Mouse (Mus musculus): ENCODE results near the gene Fam174a. TPM values are rescaled to one million over a fixed set of nuclear protein-coding genes. Genes with fewer than 3 reads are reported as not detected.

The Fam174a gene
- 10 to 100 TPM; 37.6 to 39.1 TPM for total RNA-seq (2021)
- long read RNA-seq, experiment 1, transcript Fam174a-201 (3 exons, 2,112 nt) = major isoform, 108 of 110 reads
- long read RNA-seq, experiment 1, partial matches to known transcripts = 1 of 110 reads
- long read RNA-seq, experiment 1, other reads (novel, unspliced or antisense) = 1 of 110 reads
- long read RNA-seq, experiment 2, transcript Fam174a-201 (3 exons, 2,112 nt) = major isoform, 87 of 89 reads
- long read RNA-seq, experiment 2, partial matches to known transcripts = 0 of 89 reads
- long read RNA-seq, experiment 2, other reads (novel, unspliced or antisense) = 1 of 89 reads

GRCm38 (mm10) chr1:95313393-95314228 is at the start of gene Fam174a:
Gene Fam174a, plus strand, starts transcription at chr1:95313623.
- peak; percentile 95 for DNase-seq (ENCODE audit: low spot score)

- DNase-seq (ENCODE audit: low spot score) = no peak
These were observed 49.6 kb upstream of the Fam174a start for GRCm38 (mm10) chr1:95263843-95264242.

- DNase-seq (ENCODE audit: low spot score) = no peak
These were observed 45.3 kb upstream of the Fam174a start for GRCm38 (mm10) chr1:95267950-95268724.

GRCm38 (mm10) chr1:95273321-95273720 is 40.1 kb upstream of the Fam174a start:
- no peak for DNase-seq (ENCODE audit: low spot score)

- DNase-seq (ENCODE audit: low spot score) = no peak
These were observed 5.1 kb upstream of the Fam174a start for GRCm38 (mm10) chr1:95308324-95308723.

- DNase-seq (ENCODE audit: low spot score) = no peak
These were observed 769 bp downstream of the Fam174a start for GRCm38 (mm10) chr1:95314229-95314555.

- DNase-seq (ENCODE audit: low spot score) = no peak
These were observed 2.6 kb downstream of the Fam174a start for GRCm38 (mm10) chr1:95315981-95316380.

- DNase-seq (ENCODE audit: low spot score) = no peak
These were observed 8.8 kb downstream of the Fam174a start for GRCm38 (mm10) chr1:95322219-95322618.

GRCm38 (mm10) chr1:95323004-95323403 is 9.6 kb downstream of the Fam174a start:
- DNase-seq (ENCODE audit: low spot score) = no peak

- DNase-seq (ENCODE audit: low spot score) = no peak
These were observed 13.4 kb downstream of the Fam174a start for GRCm38 (mm10) chr1:95326856-95327255.

GRCm38 (mm10) chr1:95339618-95340017 is 26.2 kb downstream of the Fam174a start:
- DNase-seq (ENCODE audit: low spot score) = peak; percentile 39

GRCm38 (mm10) chr1:95342242-95342641 is 28.8 kb downstream of the Fam174a start:
- DNase-seq (ENCODE audit: low spot score) = no peak

- DNase-seq (ENCODE audit: low spot score) = no peak
These were observed 30.4 kb downstream of the Fam174a start for GRCm38 (mm10) chr1:95343585-95344485.

GRCm38 (mm10) chr1:95354146-95354545 is 40.7 kb downstream of the Fam174a start:
- no peak for DNase-seq (ENCODE audit: low spot score)

GRCm38 (mm10) chr1:95356904-95357303 is 43.5 kb downstream of the Fam174a start:
- no peak for DNase-seq (ENCODE audit: low spot score)

- DNase-seq (ENCODE audit: low spot score) = no peak
These were observed 50.3 kb downstream of the Fam174a start for GRCm38 (mm10) chr1:95363692-95364091.

- DNase-seq (ENCODE audit: low spot score) = no peak
These were observed 53.4 kb downstream of the Fam174a start for GRCm38 (mm10) chr1:95366616-95367373.

- no peak for DNase-seq (ENCODE audit: low spot score)
These were observed 54.3 kb downstream of the Fam174a start for GRCm38 (mm10) chr1:95367748-95368147.

- no peak for DNase-seq (ENCODE audit: low spot score)
These were observed 62.0 kb downstream of the Fam174a start for GRCm38 (mm10) chr1:95375443-95375842.

- DNase-seq (ENCODE audit: low spot score) = no peak
These were observed 67.6 kb downstream of the Fam174a start for GRCm38 (mm10) chr1:95381028-95381427.

Data from gastrocnemius, adult 18-20 months (tissue).